Mouse (Mus musculus): Measurements from ENCODE around the gene Spata48. TPM values are rescaled to one million over a fixed set of nuclear protein-coding genes. Genes with fewer than 3 reads are reported as not detected.

The Spata48 gene
- total RNA-seq, 1 experiment from 2014 or later, result 0.86 TPM

GRCm38 (mm10) chr11:11528760-11529159 lies 66.9 kb downstream of the Spata48 start:
- 0 out of 2 replicates have a peak, but pooled peaks have one; percentile 47 for ATAC-seq (replicated peaks; ENCODE audit: insufficient number of reproducible peaks, low FRiP score, low TSS enrichment, poor library complexity, severe bottlenecking)

- no peak for ATAC-seq (replicated peaks; ENCODE audit: insufficient number of reproducible peaks, low FRiP score, low TSS enrichment, poor library complexity, severe bottlenecking)
These were observed 67.3 kb downstream of the Spata48 start for GRCm38 (mm10) chr11:11529165-11529564.

GRCm38 (mm10) chr11:11530126-11530525 lies 68.2 kb downstream of the Spata48 start:
- no peak for ATAC-seq (replicated peaks; ENCODE audit: insufficient number of reproducible peaks, low FRiP score, low TSS enrichment, poor library complexity, severe bottlenecking)

GRCm38 (mm10) chr11:11536295-11536694 lies 74.4 kb downstream of the Spata48 start:
- ATAC-seq (replicated peaks; ENCODE audit: insufficient number of reproducible peaks, low FRiP score, low TSS enrichment, poor library complexity, severe bottlenecking), result no peak

GRCm38 (mm10) chr11:11545948-11546347 lies 84.1 kb downstream of the Spata48 start:
- ATAC-seq (replicated peaks; ENCODE audit: insufficient number of reproducible peaks, low FRiP score, low TSS enrichment, poor library complexity, severe bottlenecking), result no peak

- no peak for ATAC-seq (replicated peaks; ENCODE audit: insufficient number of reproducible peaks, low FRiP score, low TSS enrichment, poor library complexity, severe bottlenecking)
These were observed 85.1 kb downstream of the Spata48 start for GRCm38 (mm10) chr11:11546903-11547511.

- no peak for ATAC-seq (replicated peaks; ENCODE audit: insufficient number of reproducible peaks, low FRiP score, low TSS enrichment, poor library complexity, severe bottlenecking)
These were observed 85.8 kb downstream of the Spata48 start for GRCm38 (mm10) chr11:11547597-11548240.

GRCm38 (mm10) chr11:11555563-11555962 lies 93.7 kb downstream of the Spata48 start:
- no peak for ATAC-seq (replicated peaks; ENCODE audit: insufficient number of reproducible peaks, low FRiP score, low TSS enrichment, poor library complexity, severe bottlenecking)

GRCm38 (mm10) chr11:11556186-11556585 lies 94.3 kb downstream of the Spata48 start:
- no peak for ATAC-seq (replicated peaks; ENCODE audit: insufficient number of reproducible peaks, low FRiP score, low TSS enrichment, poor library complexity, severe bottlenecking)

- ATAC-seq (replicated peaks; ENCODE audit: insufficient number of reproducible peaks, low FRiP score, low TSS enrichment, poor library complexity, severe bottlenecking), result peak; percentile 58
These were observed 95.5 kb downstream of the Spata48 start for GRCm38 (mm10) chr11:11557173-11557967.

- peak; percentile 56 for ATAC-seq (replicated peaks; ENCODE audit: insufficient number of reproducible peaks, low FRiP score, low TSS enrichment, poor library complexity, severe bottlenecking)
These were observed 96.8 kb downstream of the Spata48 start for GRCm38 (mm10) chr11:11558662-11559061.

GRCm38 (mm10) chr11:11559099-11559686 lies 97.3 kb downstream of the Spata48 start:
- ATAC-seq (replicated peaks; ENCODE audit: insufficient number of reproducible peaks, low FRiP score, low TSS enrichment, poor library complexity, severe bottlenecking), result no peak

GRCm38 (mm10) chr11:11561118-11561517 lies 99.2 kb downstream of the Spata48 start:
- ATAC-seq (replicated peaks; ENCODE audit: insufficient number of reproducible peaks, low FRiP score, low TSS enrichment, poor library complexity, severe bottlenecking), result no peak

- ATAC-seq (replicated peaks; ENCODE audit: insufficient number of reproducible peaks, low FRiP score, low TSS enrichment, poor library complexity, severe bottlenecking), result peak; percentile 60
These were observed 102.6 kb downstream of the Spata48 start for GRCm38 (mm10) chr11:11564266-11565044.

Other genes with a start within 250 kb of the Spata48 start
- 0.11 to 1.3 TPM (median 0.48 TPM) in 3 replicates for gene Zpbp, start 314 bp downstream of the Spata48 start, total RNA-seq (2017)
- gene 4930512M02Rik, start 165.7 kb downstream of the Spata48 start, total RNA-seq (2017), result not detected in 3 replicates
- 137 to 339 TPM (median 177 TPM) in 3 replicates for gene Ikzf1, start 222.9 kb downstream of the Spata48 start, total RNA-seq (2017)